Mouse (Mus musculus): ENCODE results near the gene Golga2.

DNA sequence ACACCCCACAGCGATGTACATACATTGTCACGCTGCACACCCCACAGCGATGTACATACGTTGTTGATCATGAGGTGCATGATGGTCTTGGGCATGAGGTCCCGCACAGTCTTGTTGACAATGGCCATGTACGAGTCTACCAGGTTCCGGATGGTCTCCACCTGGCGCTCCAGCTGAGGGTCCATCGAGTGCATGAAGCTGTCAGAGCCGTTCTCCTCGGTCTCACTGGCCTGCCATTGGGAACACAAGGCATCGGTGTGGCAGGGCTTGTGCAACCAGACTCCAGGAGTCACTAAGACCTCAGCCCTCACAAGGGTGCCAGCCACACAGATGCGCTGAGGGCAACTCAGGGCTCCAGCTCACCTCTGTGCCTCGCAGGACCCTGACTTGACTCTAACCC is 27.6 kb downstream of the Golga2 start:
- no peak for TF ChIP-seq POLR2A (IDR thresholded peaks at IDR 0.05; ENCODE audit: borderline replicate concordance, extremely low read depth, insufficient read depth, insufficient read length, poor library complexity, severe bottlenecking)
- TF ChIP-seq CTCF (IDR thresholded peaks at IDR 0.05; ENCODE audit: borderline replicate concordance, extremely low read depth, insufficient read depth, insufficient read length) = no peak

Measured in brain, embryonic 14.5 days (tissue).